Mouse (Mus musculus): Measurements from ENCODE around the gene Acmsd.

- TF ChIP-seq CTCF (IDR thresholded peaks at IDR 0.05): no peak
- no peak for TF ChIP-seq EP300 (IDR thresholded peaks at IDR 0.05)
Observed at GRCm38 (mm10) chr1:127778611-127779010, 49.4 kb downstream of the Acmsd start.

Data from lung, postnatal 0 days (tissue).